Mouse (Mus musculus) layer of hippocampus, postnatal 14 days (tissue): ENCODE measurements around the gene Cit. TPM values are rescaled to one million over a fixed set of nuclear protein-coding genes. Genes with fewer than 3 reads are reported as not detected.
A peak's percentile ranks its signal among the peaks of the same experiment; 100 is the strongest.

Experiments
- DNase-seq, 2 experiments: peaks; one replicate each; pipeline ENCODE4 v3.0.0; 2021 to 2022; ENCODE audit warnings: low spot score in 2 of 2, mixed read lengths in 1 of 2
- total RNA-seq, 2 experiments: library from RNA; stranded (reverse); gene quantifications; 2 replicates each; pipeline ENCODE4 v1.2.3; 2021

Cit gene
- total RNA-seq, 2 experiments from 2014 or later = 44.1 to 78.4 TPM

DNA sequence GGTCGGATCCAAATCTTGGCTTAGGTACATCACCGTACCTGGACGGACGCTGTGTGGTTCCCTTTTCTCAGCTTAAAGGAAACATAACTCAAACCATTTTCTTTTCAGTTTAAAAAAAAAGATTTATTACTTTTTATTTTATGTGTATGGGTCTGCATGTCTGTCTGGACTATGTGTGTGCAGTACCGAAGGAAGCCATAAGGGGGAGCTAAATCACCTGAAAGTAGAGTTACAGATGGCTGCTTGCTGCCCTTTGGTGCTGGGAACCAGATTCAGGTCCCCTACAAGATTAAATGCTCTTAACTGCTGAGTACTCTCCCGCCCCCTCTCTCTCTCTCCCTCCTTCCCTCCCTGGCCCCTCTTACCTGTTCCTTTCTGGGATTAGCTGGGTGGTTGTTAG, 112.1 kb downstream of the Cit start:
- DNase-seq = no peak

DNA sequence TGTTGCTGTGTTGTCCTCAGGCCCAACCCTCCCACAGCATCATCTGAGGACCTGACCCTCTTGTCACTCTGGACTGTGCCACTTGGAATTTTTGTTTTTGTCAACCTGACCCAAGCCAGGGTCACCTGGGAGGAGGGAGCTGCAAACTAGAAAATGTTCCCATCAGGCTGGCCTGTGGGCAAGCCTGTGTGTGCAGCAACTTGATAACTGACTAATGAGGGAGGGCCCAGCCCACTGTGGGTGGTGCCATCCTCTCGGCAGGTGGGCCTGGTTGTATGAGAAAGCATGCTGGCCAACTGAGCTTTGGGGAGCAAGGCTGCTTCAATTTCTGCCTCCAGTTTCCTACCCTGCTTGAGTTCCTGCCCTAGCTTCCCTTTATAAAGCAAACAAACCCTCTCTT, 113.3 kb downstream of the Cit start:
- no peak for DNase-seq

DNA sequence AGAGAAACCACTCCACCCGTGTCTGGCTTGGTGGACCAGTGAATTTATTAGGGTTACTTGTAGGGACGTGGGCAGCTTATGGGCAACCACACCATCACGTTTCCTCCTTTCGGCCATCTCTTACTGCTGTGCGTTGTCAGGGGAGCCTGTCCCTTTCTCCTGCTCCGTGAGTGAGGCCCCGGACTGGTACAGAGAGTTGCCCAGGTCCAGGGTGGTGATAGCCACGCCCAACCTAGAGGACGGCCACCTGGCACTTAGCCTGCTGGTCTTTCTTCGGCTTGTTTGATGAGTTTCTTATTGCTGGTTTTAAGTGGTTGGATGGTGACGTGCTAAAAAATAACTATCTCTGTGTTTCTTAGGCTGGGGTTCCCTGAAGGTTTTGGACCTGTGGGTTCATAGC, 113.7 kb downstream of the Cit start:
- no peak for DNase-seq

DNA sequence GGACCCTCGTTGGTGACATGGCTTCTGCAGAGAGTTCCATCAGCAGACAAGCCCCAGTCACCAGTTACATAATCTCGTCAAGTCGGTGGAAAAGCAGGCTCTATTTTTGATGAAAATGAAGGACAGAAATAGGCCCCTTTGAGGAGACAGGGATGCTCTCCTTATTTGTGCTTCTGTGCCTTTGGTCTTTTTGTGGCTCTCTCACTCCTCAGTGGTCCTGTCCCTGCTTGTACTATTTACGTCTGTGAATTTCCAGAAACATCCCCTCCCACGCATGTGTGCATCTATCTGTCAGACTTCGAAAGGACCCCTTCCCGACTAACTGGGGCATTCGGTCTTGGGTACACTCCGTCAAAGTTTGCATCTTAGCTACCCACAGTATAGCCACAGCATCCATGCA, 116.7 kb downstream of the Cit start:
- no peak for DNase-seq

DNA sequence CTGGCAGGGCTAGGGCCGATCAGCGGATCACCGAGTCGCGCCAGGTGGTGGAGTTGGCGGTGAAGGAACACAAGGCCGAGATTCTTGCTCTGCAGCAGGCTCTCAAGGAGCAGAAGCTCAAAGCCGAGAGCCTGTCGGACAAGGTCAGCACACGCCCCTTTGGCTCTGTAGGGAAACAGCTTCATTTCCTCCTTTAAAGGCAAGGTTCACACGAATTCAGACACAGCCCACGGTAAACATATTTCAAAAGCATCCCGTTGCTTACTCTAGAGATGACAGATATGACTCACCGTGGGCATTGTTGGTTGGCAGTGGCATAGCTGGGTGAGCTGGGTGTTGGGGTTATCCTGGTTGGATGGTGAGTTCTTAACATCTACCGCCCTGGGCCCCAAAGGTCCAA, 126.2 kb downstream of the Cit start:
- no peak for DNase-seq

DNA sequence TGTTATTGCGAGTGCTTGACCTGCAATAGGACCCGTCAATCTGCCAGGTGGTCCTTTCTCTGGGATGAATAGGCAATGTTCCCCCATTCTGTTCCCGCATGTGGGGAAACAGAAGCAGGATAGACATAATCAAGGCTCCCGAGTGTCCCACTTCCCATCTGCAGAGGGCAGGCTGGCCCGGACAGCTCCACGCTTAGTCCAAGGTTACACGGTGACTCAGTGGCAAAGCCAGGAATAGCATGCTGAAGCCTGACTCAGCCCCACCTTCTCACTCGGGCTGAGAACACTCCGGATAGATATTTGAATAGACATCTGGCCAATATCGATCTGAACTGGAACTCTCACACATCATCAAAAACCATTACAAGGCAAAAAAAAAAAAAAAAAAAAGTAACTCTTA, 130.6 kb downstream of the Cit start:
- no peak for DNase-seq

DNA sequence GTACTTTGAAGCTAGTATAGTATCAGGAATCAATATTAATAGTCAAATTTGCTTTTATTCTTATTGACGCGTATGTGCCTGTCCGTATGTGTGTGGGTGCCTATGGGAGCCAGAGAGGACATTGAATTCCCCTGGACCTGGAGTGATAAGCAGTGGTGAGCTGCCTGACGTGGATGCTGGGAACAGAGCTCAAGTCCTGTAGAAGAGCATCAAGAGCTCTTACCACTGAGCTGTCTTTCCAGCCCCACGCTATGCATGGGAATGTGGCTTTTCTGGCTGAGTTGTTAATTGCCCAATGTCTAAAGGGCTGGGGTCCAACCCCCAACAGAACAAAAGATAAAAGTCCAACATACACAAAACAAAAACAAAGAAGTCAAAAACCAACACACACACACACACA, 131.4 kb downstream of the Cit start:
- DNase-seq = no peak

DNA sequence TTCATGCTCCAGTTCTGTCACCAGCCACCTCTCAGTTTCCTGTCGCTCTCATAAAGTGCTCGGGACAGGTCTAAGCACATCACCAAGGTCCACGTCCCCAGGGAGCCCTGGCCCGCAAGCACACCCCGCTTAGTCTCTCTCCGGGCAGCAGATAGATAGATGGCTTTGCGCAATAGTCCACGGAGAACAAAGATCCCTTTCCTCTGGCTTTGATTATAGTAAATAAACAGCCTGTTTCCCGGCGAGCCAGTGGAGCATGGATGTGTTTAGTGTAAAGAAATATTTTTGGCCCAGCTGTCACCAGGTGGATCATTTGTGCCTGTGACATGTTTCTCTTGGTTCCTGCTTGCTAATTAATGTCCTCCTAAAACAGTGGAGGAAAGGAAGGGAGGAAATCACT, 132.2 kb downstream of the Cit start:
- DNase-seq = no peak

DNA sequence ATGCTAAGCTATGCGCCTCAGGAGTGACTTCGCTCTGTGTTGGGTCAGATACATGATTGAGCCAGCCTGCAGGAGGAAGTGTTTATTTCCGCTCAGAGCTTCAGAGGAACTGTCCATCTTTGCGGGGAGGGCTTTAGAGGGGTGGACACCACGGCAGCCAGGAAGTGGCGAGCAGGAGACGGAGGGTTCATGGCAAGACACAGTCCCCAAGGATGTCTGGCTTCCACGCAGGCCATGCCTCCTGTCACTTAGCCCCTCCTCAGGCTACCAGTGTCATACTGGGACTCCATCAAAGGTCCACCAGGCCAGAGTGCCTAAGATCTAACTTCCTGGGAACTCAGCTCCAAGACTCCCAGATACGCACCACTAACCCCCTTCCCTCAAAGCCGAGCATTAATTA, 132.7 kb downstream of the Cit start:
- no peak for DNase-seq

DNA sequence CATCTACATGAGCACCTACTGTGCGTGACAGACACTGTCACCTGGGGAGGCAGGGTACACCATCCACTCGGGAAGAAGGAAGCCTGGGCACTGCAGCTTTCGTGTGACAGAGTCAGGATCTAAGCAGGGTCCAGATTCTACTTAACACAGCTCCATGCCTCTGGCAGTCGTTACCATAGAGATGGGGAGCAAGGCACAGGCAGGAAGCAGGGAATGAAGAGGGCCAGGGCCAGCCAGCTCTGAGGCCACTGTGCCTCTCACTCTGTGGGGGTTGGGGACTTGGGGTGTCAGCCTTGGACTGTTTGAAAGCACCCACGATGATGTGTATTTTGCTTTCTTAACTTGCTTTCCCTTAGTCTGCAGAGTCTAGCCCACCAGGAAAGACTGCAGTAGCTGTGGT, 133.2 kb downstream of the Cit start:
- DNase-seq = no peak

DNA sequence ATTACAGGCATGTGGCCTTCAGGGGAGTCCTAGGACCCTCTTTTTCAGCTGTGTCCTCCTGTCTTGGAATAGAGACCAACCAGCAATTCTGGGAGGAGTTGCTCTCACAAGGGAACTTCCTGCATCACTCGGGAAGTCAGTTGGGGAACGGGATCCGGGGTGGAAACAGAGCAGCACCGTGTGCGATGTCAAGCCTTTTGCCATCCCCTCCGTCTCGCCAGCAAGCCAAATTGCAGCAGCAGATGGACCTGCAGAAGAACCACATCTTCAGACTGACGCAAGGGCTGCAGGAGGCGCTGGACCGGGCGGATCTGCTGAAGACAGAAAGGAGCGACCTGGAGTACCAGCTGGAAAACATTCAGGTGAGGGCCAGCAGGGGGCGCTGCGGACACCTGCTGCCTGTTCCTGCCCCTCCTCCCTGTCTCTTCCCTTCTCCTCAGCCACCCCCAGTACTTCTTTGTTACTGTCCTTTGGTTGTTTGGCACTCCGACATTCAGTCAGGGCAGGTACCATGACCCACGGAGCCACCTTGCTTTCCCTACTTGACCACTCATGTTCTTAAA, 134.1 kb downstream of the Cit start:
- no peak for DNase-seq

DNA sequence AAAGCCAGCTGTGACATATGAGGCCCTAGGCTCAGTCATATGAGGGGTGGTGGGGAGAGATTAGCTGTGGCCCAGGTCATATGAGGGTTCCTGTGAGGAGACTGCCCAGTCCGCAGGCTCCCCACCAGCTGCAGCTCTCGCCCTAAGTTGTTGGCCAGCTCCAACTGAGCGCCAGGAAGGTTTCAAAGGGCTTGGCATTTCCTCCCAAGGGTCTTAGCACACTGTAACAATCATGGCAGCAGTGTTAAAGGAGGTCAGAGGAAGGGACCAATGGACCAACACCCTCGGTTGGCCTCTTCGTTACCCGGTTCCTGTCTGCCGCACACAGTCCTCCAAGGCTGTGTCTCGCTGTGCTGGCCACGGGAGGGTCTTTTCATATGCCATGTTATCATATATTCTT, 135.5 kb downstream of the Cit start:
- DNase-seq = no peak

DNA sequence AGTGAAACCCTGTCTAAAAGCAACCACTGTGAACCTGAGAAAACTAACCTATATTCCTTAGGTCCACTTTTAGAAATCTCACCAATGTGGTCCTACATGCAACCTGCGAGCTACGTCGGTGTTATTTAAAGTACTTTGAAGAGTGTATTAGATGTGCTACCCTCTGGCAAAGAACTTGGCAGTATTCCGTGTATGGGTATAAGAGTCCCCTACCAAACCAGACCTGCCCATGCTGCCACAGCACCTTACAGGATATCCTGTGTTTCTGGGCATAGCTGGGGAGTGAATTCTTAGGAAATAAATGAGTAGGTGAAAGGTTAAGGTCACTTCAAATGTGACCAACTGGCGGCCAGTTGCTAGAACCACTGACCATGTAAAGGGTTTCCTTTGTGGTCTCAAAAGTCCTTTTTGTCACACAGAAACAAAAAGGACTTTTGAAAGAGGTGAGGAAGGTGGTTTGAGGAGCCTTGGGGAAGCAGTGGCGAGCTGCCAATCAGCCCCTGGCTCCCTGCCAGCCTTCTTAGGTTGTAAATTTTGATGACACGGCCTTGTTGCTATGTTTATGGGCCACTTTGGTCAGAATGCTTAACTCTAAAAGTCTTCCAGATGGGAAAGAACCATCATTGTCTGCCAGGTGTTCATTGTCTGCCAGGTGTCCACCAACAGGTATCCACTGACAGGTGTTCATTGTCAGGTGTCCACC, 137.7 kb downstream of the Cit start:
- DNase-seq = no peak

DNA sequence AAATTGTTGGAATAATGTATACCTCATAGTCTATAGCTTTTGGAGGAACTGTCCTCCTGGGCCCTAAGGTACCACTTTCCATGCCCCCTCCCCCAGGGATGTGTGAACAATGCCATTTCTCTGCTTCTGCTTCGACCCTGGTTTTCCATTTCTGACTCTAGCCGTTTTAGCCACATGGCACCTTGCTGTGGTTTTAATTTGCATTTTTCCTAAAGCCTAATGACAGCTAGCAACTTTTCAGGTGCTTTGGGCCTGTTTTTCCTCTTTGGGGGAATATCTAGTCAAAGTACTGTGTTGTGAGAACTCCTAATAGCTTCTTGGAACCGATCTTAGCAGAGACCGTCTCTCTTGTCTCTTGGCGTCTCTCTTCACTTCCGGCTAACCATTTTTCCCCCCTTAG, 139.3 kb downstream of the Cit start:
- no peak for DNase-seq

DNA sequence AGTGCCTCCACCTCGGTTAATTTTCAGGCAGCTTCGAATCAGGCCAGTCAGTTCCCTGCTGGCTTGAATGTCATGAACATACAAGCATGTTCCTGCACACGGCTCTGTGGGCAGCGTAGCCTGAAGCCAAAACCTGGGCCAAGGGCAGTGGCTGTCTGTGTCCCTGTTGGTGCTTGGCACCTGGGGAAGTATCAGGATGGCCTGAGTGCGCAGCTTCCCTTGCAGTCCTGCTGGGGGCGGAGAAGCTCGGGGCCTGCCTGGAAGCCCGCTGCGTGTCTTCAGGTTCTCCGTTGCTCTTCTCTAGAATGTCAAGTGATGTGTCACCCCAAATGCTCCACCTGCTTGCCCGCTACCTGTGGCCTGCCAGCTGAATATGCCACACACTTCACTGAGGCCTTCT, 140.0 kb downstream of the Cit start:
- DNase-seq = no peak

DNA sequence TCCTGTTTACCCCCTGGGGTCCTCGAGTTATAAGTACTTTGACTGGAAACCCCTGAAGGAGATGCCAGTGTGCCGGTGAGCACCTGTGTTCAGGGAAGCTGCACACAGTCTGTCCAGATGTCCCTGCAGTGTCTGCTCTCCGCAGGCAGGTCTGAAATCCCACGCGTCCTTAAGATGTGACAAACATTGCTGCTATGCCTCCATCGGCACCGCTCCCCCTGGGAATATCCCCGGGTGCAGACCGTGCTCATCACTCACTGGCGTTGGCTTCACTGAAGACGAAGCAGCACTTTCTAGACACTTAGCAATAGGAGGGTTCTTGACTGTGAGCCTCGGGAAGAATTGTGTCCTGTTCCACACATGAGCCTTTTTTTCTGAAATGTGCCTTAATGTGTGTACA, 142.2 kb downstream of the Cit start:
- DNase-seq = no peak

DNA sequence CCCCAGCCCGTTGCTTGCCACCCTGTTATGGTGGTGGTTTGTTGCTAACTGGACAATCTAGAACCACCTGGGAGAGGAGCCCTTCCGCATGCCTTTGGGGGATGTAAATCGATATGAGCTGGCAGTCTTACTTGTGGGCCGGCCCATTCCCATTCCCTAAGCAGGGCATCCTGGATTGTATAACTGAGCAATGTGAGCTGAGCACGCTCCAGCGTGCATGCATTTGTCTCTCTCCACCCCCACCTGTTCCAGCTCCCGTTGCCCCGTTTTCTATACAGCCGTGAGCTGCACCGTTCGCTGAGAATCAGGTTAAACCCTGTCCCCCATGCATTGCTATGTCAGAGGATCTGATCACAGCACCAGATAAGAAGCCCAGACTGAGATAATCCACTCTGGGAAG, 146.6 kb downstream of the Cit start:
- DNase-seq = no peak

DNA sequence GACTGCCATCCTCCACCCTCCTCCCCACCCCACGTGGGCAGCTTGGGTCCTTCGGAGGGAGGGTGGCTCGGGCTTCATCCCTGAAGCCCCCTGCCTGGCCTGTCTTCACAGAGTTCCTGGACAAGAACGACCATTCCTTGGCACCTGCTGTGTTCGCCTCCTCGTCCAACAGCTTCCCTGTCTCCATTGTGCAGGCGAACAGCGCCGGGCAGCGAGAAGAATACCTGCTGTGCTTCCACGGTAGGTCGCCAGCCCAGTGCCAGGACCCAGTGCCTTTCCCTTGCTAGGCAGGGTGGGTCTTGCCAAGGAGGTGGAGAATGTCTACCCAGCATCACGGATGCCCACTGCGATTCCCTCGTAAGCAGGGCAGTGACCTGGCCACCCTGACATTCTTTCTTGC, 149.0 kb downstream of the Cit start:
- no peak for DNase-seq

DNA sequence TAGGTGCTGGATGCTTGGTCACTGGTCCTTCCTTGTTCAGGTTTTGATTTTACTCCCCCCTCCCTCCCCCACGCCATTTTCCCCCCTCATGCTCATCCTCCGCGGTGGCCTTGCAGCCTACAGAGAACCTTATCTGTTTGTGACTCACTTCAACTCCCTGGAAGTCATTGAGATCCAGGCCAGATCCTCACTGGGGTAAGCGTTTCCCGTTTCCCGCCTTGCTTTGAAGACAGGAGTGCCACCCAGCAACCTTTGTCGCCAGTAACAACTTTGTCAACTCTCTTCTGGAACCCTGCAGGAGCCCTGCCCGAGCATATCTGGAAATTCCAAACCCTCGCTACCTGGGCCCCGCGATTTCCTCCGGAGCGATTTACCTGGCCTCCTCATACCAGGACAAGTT, 152.3 kb downstream of the Cit start:
- no peak for DNase-seq

DNA sequence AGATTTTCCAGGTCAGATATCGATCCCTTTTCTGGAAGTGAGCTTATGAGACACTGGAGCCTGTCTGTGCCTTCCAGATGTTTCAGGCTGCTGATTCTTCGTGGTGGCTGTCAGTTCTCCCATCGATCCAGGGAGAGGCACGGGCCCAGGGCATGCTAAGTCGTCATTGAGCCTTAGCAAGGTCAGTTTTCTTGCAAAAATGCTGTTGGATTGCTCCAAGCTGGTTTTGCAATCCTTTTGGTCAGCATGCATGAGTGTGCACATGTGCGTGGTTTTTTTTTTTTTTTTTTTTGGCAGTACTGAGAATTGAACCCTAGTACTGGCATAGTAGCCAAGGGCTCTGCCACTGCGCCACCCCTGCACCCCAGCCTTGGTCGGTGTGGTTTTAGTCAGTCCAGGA, 158.1 kb downstream of the Cit start:
- DNase-seq = no peak

DNA sequence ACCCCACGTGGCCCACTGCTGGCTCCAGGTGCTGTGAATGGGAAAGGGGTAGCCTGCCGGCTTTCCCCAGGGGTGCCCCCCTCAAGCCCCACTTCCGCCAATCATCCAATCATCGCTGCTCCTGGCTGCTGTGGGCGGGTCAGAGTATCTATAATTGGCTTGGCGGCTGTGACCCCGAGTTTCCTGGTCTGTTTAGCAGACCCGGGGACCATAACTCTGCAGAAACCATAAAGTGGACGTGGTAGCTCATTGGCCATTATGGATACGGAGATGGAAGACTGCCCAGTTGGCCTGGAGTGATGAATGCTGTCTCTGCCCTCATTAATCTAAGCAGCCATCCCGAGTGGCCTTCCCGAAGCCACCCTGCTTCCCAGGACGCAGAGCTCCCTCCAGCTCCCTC, 158.7 kb downstream of the Cit start:
- DNase-seq = no peak

DNA sequence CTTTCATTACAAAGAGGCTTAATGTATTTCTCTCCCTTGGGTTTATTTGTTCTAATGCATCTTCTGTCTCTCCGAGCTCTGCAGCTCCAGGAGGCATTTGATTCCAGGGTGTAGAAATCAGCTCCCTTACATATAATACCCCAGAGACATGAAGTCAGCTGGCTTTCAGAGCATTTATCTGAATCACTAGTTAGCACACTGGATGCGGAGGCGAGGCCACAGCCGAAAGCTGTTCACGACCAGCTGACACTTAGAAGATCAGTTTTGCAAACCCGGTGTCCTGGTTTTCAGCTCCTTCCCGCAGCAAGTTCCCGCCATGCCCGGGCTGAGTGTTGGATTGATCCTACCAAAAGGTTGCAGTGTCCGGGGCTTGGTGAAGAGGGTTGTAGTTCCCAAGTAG, 159.2 kb downstream of the Cit start:
- DNase-seq = peak in 1 of 2 experiments; percentile 43

DNA sequence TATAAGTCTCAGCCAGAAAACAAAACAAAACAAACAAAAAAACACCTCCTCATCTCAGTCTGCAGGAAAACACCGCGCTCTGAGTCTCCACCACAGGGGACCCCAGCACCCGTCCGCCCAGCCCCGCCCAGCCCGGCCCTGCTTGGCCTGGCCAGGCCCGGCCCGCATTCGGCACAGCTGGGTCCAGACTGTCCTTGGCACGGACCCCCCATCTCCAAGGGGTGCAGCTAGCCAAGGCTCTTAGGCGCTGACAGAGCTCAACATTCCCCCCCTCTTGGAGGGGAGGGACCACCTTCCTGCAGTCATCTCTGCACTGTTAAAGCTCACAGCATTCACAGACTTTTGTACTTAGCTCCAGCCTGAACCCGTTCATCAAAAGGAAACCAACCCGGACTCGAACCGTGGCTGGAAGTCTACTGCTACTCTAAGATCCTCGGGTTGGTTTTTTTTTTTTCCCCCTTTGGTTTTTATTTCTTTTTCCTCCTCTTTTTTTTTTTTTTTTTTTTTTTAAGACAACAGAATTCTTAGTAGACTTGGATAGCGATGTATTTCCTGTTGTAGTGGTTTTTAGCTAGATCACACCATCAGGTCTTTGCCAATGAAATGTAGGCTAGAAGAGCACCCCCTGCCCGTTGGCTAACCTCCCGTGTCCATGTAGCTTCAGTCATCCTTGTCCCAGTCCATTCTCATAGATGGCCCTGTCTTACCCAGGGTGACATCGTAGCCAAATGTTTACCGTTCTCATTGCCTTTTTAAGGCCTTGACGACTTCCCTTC, 161.4 kb downstream of the Cit start:
- no peak for DNase-seq
